Mouse (Mus musculus) urinary bladder, postnatal 4 days (tissue): ENCODE results near the gene Tceal9.
"Not testable (repeated sequence)": the region's sequence is repeated elsewhere in the genome, so short reads cannot be mapped to it uniquely, and the experiment has no call there.

Experiments used
- DNase-seq, 2 experiments: peaks; one replicate each; pipeline ENCODE4 v3.0.0; 2021 to 2022; ENCODE audit warnings: low spot score in 2 of 2

Gene Tceal9

GRCm38 (mm10) chrX:136270393-136271111 lies 25.7 kb downstream of the Tceal9 start:
- DNase-seq: not testable (repeated sequence)

- DNase-seq: no peak
Measured at GRCm38 (mm10) chrX:136274542-136274941, 29.7 kb downstream of the Tceal9 start.

GRCm38 (mm10) chrX:136275386-136275785 lies 30.5 kb downstream of the Tceal9 start:
- DNase-seq: no peak

GRCm38 (mm10) chrX:136277577-136277976 lies 32.7 kb downstream of the Tceal9 start:
- DNase-seq: no peak

GRCm38 (mm10) chrX:136278401-136278800 lies 33.5 kb downstream of the Tceal9 start:
- DNase-seq: no peak

GRCm38 (mm10) chrX:136279410-136279809 lies 34.5 kb downstream of the Tceal9 start:
- DNase-seq: no peak

GRCm38 (mm10) chrX:136290817-136291281 lies 46.0 kb downstream of the Tceal9 start:
- no peak for DNase-seq
